Mouse (Mus musculus): ENCODE data around the gene Lzic.

Gene Lzic

GRCm38 (mm10) chr4:149526330-149526729, 41.3 kb downstream of the Lzic start:
- DNase-seq (ENCODE audit: low read depth, low spot score), result no peak

- DNase-seq (ENCODE audit: low read depth, low spot score), result no peak
Measured at GRCm38 (mm10) chr4:149527621-149528354, 42.8 kb downstream of the Lzic start.

GRCm38 (mm10) chr4:149529691-149530090, 44.7 kb downstream of the Lzic start:
- DNase-seq (ENCODE audit: low read depth, low spot score), result no peak

- no peak for DNase-seq (ENCODE audit: low read depth, low spot score)
Measured at GRCm38 (mm10) chr4:149539441-149539840, 54.4 kb downstream of the Lzic start.

- DNase-seq (ENCODE audit: low read depth, low spot score), result peak; percentile 80
Measured at GRCm38 (mm10) chr4:149541935-149542334, 56.9 kb downstream of the Lzic start.

- no peak for DNase-seq (ENCODE audit: low read depth, low spot score)
Measured at GRCm38 (mm10) chr4:149542431-149542830, 57.4 kb downstream of the Lzic start.

GRCm38 (mm10) chr4:149542927-149543553, 58.0 kb downstream of the Lzic start:
- peak; percentile 83 for DNase-seq (ENCODE audit: low read depth, low spot score)

GRCm38 (mm10) chr4:149544892-149545291, 59.9 kb downstream of the Lzic start:
- no peak for DNase-seq (ENCODE audit: low read depth, low spot score)

Data from CD4-positive helper T cell, adult 2 months (primary cell).